Mouse (Mus musculus) hindbrain, embryonic 14.5 days (tissue): ENCODE results near the gene Krt26. TPM values are rescaled to one million over a fixed set of nuclear protein-coding genes. Genes with fewer than 3 reads are reported as not detected.

ENCODE experiments used
- ATAC-seq: fragments of 200-750 bp; cut with Nextera tagmentation; 2 replicates; pipeline ENCODE4 v1.8.0; 2017; ENCODE audit warnings: moderate number of reproducible peaks, mild to moderate bottlenecking, moderate TSS enrichment, moderate library complexity; ENCODE audit not compliant: low FRiP score
- DNase-seq: peaks from one replicate; pipeline ENCODE4 v3.0.0-alpha.2; 2015; ENCODE audit warnings: low spot score
- H3K27ac ChIP-seq: fragments of 300-500 bp; sonication (generic); 2 replicates; pipeline ENCODE4 v1.5.1; 2014; ENCODE audit warnings: mild to moderate bottlenecking, moderate library complexity
- H3K27me3 ChIP-seq: fragments of 300-500 bp; sonication (generic); 2 replicates; pipeline ENCODE4 v1.6.1; 2014; ENCODE audit warnings: mild to moderate bottlenecking, low read length, mixed read lengths; ENCODE audit not compliant: control insufficient read depth, insufficient read depth
- H3K36me3 ChIP-seq: fragments of 300-500 bp; sonication (generic); replicated peaks from 2 replicates; pipeline ENCODE4 v1.6.1; 2014; ENCODE audit not compliant: control insufficient read depth, insufficient read depth
- H3K4me1 ChIP-seq: fragments of 300-500 bp; sonication (generic); replicated peaks from 2 replicates; pipeline ENCODE4 v1.6.1; 2014; ENCODE audit warnings: antibody characterized with exemption, low read length, mixed read lengths; ENCODE audit not compliant: control insufficient read depth, insufficient read depth
- H3K4me2 ChIP-seq: fragments of 300-500 bp; sonication (generic); replicated peaks from 2 replicates; pipeline ENCODE4 v1.6.1; 2014; ENCODE audit warnings: mild to moderate bottlenecking, moderate library complexity
- H3K4me3 ChIP-seq: fragments of 300-500 bp; sonication (generic); replicated peaks from 2 replicates; pipeline ENCODE4 v1.5.1; 2014; ENCODE audit warnings: mild to moderate bottlenecking, low read length
- H3K9ac ChIP-seq: fragments of 300-500 bp; sonication (generic); 2 replicates; pipeline ENCODE4 v1.6.1; 2014
- H3K9me3 ChIP-seq: fragments of 300-500 bp; sonication (generic); 2 replicates; pipeline ENCODE4 v1.6.1; 2016; ENCODE audit warnings: low read length; ENCODE audit not compliant: control insufficient read depth
- WGBS: fragments of 180-500 bp; shearing (Covaris S2); extraction: QIAGEN DNeasy Blood & Tissue Kit; methylation state at CpG from one replicate; pipeline ENCODE4 v1.1.7; 2014; 5-methylcytosine and 5-hydroxymethylcytosine counted together
- polyA plus RNA-seq: library from polyadenylated mRNA; unstranded; fragments of >200 nt; fragmentation: Nextera tagmentation; extraction: Ambion mirVana; gene quantifications from 2 replicates; pipeline ENCODE4 v1.2.1, GENCODE M21; 2014

Krt26 gene
- polyA plus RNA-seq, 1 experiment from 2014 or later, result not detected

DNA sequence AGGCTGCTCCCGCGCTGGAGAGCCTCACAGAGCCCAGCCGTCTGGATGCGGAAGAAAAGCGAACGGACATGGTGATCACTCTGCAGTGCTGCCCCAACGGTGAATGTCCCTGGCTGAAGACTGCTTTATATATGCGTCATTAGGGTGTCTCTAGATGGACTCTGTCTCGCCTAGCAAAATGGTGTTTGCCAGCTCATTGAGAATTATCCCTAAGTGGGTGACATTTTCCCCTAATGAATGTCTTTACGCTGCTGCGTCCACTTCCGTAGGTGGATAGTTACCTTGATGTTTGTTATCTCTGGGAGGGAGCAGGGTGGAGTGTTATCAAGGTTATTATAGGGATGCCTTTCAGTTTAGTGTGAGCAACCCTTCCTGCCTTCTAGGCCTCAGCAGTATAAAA is 13.2 kb upstream of the Krt26 start, which contains the start of gene Krt27:
Gene Krt27 (minus strand): TSS at position 101 of the 400 bp plus-strand sequence.
- DNase-seq (no peak), ATAC-seq (no peak)
- H3K27ac ChIP-seq, result no peak within 1 kb of the TSS
- H3K36me3 ChIP-seq, result no peaks in the 10 kb centered on the region
- no peak within 1 kb of the TSS for H3K9ac ChIP-seq
- no peak within 1 kb of the TSS for H3K4me2 ChIP-seq
- no peak within 1 kb of the TSS for H3K4me3 ChIP-seq
- H3K9me3 ChIP-seq, result no peaks in the 10 kb centered on the region
- WGBS, result 78% methylated on average over 12 of the region's 12 CpGs
- no peaks in the 10 kb centered on the region for H3K4me1 ChIP-seq
- H3K27me3 ChIP-seq, result no peaks in the 10 kb centered on the region

DNA sequence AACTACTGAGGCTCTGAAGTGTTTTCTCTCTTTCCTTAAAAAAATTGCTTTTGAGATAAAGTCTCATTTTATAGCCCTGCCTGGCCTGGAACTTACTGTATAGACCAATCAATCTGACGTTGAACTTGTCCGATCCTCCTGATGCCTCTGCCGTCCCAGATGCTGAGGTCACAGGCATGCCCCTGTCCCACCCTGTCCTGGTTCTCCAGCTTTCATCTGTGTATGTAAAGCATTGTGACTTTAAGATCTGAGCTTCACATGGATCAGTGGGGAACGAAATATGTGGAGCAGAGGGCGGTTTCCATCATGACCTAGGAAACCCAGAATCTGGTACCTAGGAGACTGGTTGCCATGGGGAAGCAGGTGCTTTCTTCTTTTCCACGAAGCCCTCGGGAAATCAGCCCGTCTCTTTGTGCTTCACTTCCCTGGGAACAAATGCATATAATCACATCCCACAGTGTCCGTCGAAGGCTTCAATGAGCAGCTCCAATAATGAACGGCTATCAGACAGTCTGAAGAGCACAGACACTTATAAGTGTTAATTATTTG is 1.6 kb upstream of the Krt26 start:
- H3K4me1 ChIP-seq, result peaks cover 7% of the 10 kb centered on the region
- no peak overlapping the region for H3K9ac ChIP-seq
- no peaks in the 10 kb centered on the region for H3K9me3 ChIP-seq
- 11% methylated on average over 11 of the region's 11 CpGs for WGBS
- H3K27ac ChIP-seq, result no peak overlapping the region
- no peak overlapping the region for H3K4me3 ChIP-seq
- peak; percentile 45 for DNase-seq
- H3K27me3 ChIP-seq, result no peaks in the 10 kb centered on the region
- H3K36me3 ChIP-seq, result no peaks in the 10 kb centered on the region
- no peak overlapping the region; the same call in 1 of the 2 replicates for H3K4me2 ChIP-seq
- no peak for ATAC-seq

DNA sequence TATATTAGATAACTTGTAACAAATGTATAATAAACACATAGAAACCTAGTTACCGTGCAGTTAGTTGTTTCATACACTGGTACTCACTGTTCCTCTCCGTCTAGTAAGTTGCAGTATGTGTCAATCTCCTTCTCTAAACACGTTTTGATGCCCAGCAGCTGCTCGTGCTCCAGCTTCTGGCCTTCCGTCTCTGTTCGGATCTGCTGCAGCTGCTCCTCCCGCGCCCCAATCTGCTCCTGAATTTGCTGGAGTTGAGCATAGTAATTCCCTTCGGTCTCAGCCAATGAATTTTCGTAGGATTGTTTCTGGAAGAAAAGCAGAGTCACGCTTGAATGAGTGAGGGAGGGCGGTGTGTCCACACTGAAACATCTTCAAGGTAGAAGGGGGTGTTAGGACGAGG is 4.3 kb downstream of the Krt26 start:
- WGBS, result 46% methylated on average over 13 of the region's 13 CpGs
- no peak overlapping the region for H3K4me3 ChIP-seq
- no peaks in the 10 kb centered on the region for H3K4me1 ChIP-seq
- no peaks in the 10 kb centered on the region for H3K27me3 ChIP-seq
- DNase-seq, result no peak
- no peak overlapping the region for H3K4me2 ChIP-seq
- no peaks in the 10 kb centered on the region for H3K9me3 ChIP-seq
- no peaks in the 10 kb centered on the region for H3K36me3 ChIP-seq
- no peak for ATAC-seq
- H3K9ac ChIP-seq, result no peak overlapping the region
- no peak overlapping the region for H3K27ac ChIP-seq

DNA sequence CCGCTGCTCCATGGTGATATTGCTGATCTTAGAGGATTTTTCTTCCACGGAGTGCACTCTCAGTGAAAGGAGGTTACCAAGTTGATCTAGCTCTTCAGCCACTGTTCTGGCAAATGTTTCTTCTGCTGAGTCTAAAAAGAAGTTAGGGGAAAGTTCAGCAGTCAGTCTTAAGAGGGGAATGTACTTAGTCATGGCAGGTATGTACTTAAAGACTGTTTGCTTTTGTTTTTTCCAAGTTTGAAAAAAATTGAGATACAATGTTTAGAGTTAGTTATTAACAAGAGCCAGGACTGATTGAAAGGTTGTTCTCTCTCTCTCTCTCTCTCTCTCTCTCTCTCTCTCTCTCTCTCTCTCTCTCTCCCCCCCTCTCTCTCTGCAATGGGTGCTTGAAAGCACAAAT is 8.1 kb downstream of the Krt26 start:
- no peak overlapping the region for H3K4me2 ChIP-seq
- no peak overlapping the region for H3K27ac ChIP-seq
- ATAC-seq, result no peak
- 58% methylated on average over 2 of the region's 2 CpGs for WGBS
- no peak overlapping the region for H3K4me3 ChIP-seq
- H3K36me3 ChIP-seq, result no peaks in the 10 kb centered on the region
- no peaks in the 10 kb centered on the region for H3K27me3 ChIP-seq
- H3K4me1 ChIP-seq, result no peaks in the 10 kb centered on the region
- no peak for DNase-seq
- no peak overlapping the region for H3K9ac ChIP-seq
- no peaks in the 10 kb centered on the region for H3K9me3 ChIP-seq

DNA sequence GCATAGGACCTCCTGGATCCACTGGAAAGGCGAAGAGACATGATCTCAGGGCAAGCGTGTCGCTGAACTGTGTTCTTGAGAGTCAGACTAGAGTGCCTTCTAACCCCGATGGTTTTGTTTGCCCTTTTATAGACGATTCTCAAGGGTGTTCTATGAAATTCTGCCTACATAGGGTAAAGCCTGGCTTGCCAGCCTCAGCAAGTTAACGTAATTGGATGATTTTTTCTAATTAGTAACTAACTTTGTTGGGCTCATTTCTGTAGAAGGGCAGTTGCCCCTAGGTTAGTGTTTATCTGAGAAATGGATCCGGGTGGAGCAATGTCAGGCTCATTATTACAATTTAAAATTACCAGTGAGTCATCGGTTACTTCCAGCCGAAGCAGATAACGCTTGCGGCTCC is 14.9 kb downstream of the Krt26 start, which contains the start of gene Krt25:
Gene Krt25 (minus strand): TSS at position 101 of the 400 bp plus-strand sequence.
- no peak within 1 kb of the TSS for H3K27ac ChIP-seq
- H3K9ac ChIP-seq, result no peak within 1 kb of the TSS
- no peaks in the 10 kb centered on the region for H3K36me3 ChIP-seq
- no peaks in the 10 kb centered on the region for H3K4me1 ChIP-seq
- no peak within 1 kb of the TSS for H3K4me2 ChIP-seq
- no peaks in the 10 kb centered on the region for H3K27me3 ChIP-seq
- no peak within 1 kb of the TSS for H3K4me3 ChIP-seq
- WGBS, result 93% methylated on average over 11 of the region's 11 CpGs
- ATAC-seq, result no peak
- no peak for DNase-seq
- no peaks in the 10 kb centered on the region for H3K9me3 ChIP-seq

DNA sequence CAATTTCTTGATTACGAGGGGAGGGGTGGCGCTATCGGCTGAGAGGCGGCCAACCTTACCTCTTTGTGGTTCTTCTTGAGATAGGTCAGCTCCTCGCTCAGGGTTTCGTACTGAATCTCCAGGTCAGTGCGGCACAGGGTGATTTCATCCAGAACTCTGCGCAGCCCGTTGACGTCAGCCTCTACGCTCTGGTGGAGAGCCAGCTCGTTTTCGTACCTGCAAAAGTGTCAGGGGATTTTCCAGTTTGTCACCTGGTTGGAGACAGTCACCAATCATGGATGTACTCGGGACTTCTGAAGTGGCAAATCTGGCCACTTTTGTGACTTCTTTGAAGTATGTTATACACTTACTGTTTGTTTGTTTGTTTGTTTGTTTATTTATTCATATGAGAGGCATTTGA is 16.7 kb downstream of the Krt26 start:
- no peaks in the 10 kb centered on the region for H3K36me3 ChIP-seq
- H3K27ac ChIP-seq, result no peak overlapping the region
- H3K9ac ChIP-seq, result no peak overlapping the region
- ATAC-seq (no peak), DNase-seq (no peak)
- 93% methylated on average over 14 of the region's 14 CpGs for WGBS
- no peaks in the 10 kb centered on the region for H3K27me3 ChIP-seq
- peaks cover 6% of the 10 kb centered on the region; the same call in 1 of the 2 replicates for H3K4me1 ChIP-seq
- H3K9me3 ChIP-seq, result no peaks in the 10 kb centered on the region
- H3K4me2 ChIP-seq, result no peak overlapping the region
- H3K4me3 ChIP-seq, result no peak overlapping the region

DNA sequence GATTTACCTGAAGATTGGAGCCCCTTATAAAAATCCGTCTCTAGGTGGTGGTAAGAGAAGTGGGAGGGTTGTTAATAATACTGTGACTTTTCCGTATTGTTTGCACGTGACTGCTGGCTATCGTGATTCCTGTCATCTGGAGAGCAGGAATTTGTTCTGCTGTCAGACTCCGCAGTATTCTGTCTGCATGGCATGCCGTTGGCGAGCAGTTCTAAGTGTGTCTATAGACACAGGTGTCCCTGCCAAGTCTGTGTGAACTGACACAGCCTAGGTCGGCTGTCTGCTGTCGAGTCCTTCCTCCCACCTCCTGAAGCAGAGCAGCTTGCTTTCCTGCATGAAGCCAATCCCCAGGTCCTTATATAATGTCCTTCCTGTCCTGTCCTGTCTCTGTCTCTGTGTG is 18.6 kb downstream of the Krt26 start:
- Histone ChIP-seq H3K4me3 (no peak overlapping the region), H3K4me2 (no peak overlapping the region), H3K27ac (no peak overlapping the region), H3K36me3 (no peaks in the 10 kb centered on the region), H3K27me3 (no peaks in the 10 kb centered on the region), H3K9me3 (no peaks in the 10 kb centered on the region), H3K4me1 (peaks cover 6% of the 10 kb centered on the region; the same call in 1 of the 2 replicates), H3K9ac (no peak overlapping the region)
- WGBS, result 75% methylated on average over 9 of the region's 9 CpGs
- no peak for DNase-seq
- ATAC-seq, result no peak

DNA sequence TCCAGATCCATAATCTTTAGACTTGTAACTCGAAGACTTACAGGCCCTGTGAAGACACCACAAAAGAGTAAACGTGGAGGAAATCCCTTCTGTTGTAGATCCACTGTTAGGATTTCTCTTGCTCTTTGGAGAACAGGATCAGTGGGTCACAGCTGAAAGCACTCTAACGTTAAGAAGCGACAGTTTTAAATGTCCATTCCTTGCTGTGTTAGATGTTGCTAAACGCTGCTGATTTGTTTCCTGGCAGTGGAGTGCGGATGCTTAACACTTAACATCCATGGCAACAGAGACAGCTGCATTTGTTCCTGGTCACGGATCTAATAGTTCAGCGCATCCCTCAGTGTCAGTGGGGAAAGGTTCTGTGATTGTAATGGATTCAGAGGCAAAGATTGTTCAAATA is 21.2 kb downstream of the Krt26 start:
- WGBS, result 38% methylated on average over 8 of the region's 8 CpGs
- no peak overlapping the region for H3K9ac ChIP-seq
- H3K4me1 ChIP-seq, result peaks cover 6% of the 10 kb centered on the region; the same call in 1 of the 2 replicates
- H3K27me3 ChIP-seq, result no peaks in the 10 kb centered on the region
- ATAC-seq (no peak), DNase-seq (no peak)
- H3K4me2 ChIP-seq, result no peak overlapping the region
- no peaks in the 10 kb centered on the region for H3K36me3 ChIP-seq
- H3K9me3 ChIP-seq, result no peaks in the 10 kb centered on the region
- H3K4me3 ChIP-seq, result no peak overlapping the region
- 0 out of 2 replicates have a peak overlapping the region, but pooled peaks have one; percentile 14 for H3K27ac ChIP-seq

DNA sequence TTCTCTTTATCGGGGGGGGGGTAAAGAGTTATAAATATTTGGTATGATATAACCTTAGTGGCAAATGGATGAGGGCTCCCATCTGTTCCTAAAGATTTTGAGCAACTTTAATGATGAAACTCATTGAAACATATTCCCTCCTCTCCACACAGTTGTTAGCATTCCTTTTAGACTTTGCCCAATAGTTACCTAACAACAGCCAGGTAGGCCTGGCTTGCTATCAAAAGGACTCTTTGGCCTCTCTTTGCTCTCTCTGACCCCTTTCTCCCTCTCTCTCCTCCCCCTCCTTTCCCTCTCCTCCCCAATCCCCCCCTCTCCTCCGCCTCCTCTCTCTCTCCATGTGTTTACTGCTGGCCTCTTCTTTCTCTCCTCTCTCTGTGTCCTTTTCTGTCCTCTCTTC is 23.2 kb downstream of the Krt26 start:
- H3K27ac ChIP-seq, result no peak overlapping the region
- ATAC-seq, result no peak

DNA sequence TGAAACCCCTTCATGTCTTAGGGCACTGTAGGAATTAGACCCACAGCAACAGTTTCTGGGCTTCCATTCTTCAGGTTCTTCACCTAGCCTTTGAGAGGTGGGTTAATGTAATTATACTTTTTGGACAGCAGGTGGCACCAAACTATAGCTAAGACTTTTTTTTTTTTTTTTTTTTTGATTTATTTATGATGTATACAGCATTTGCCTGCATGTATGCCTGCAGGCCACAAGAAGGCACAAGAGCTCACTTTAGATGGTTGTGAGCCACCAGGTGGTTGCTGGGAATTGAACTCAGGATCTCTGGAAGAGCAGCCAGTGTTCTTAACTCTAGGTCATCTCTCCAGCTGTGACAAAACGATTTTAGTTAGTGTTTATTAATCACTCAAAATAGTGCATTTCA is 26.9 kb downstream of the Krt26 start:
- H3K36me3 ChIP-seq, result no peaks in the 10 kb centered on the region
- H3K4me2 ChIP-seq, result no peak overlapping the region
- H3K4me3 ChIP-seq, result no peak overlapping the region
- ATAC-seq (no peak), DNase-seq (peak; percentile 73)
- no peaks in the 10 kb centered on the region for H3K4me1 ChIP-seq
- WGBS, result 75% methylated on average over 1 of the region's 1 CpGs
- H3K9ac ChIP-seq, result no peak overlapping the region
- H3K27me3 ChIP-seq, result no peaks in the 10 kb centered on the region
- H3K9me3 ChIP-seq, result no peaks in the 10 kb centered on the region
- no peak overlapping the region for H3K27ac ChIP-seq

More for the DNA sequence above, 23.2 kb downstream of the Krt26 start:
- no peaks in the 10 kb centered on the region for H3K36me3 ChIP-seq
- 84% methylated on average over 2 of the region's 2 CpGs for WGBS
- H3K4me3 ChIP-seq, result no peak overlapping the region
- no peaks in the 10 kb centered on the region for H3K9me3 ChIP-seq
- H3K9ac ChIP-seq, result no peak overlapping the region
- peaks cover 6% of the 10 kb centered on the region; the same call in 1 of the 2 replicates for H3K4me1 ChIP-seq
- H3K27me3 ChIP-seq, result no peaks in the 10 kb centered on the region
- no peak overlapping the region for H3K4me2 ChIP-seq
- DNase-seq, result no peak
